Mouse (Mus musculus): Measurements from ENCODE around the gene Mtx1.

- TF ChIP-seq CTCF (IDR thresholded peaks at IDR 0.05; ENCODE audit: borderline replicate concordance, insufficient read depth, low read length) (no peak), POLR2A (IDR thresholded peaks at IDR 0.05; ENCODE audit: low read depth, low read length) (no peak)
These were observed 44.3 kb downstream of the Mtx1 start for GRCm38 (mm10) chr3:89182531-89183057.
